In the genomic region with DNA sequence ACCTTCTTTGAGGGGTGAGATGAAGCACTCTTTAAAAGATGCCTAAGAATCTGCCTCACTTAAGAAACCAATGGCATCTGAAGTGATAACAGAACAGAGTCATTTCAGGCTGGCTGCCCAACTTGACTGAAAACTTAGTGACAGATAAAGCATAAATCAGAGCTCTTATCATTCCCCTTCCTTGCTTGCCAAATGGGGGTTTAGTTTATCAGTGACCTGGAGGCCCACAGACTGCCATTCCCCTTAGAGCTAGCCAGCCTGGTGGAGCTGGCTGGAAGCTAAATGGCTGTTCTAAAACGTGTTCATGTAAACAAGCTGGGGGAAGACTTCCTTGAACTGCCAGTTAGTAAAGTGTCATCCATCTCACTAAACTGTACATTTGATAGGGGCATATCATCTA, we compare ENCODE assay signal across 23 mouse cellular contexts.
DNase-seq lines count a peak whose midpoint lies in the region; ATAC-seq and TF ChIP-seq lines count a peak whose summit lies in the region.
"Had no signal": no experiment of that assay in that cellular context is flagged by ENCODE, and none has a peak within 500 bp of the region (broad histone marks: within the 10 kb centered on the region; RNA-seq: fewer than 3 reads in every experiment).

No protein-coding gene starts in this region.

- no peaks in the 10 kb centered on the region for H3K27me3 ChIP-seq in heart, embryonic 11.5 days (ENCODE audit: control insufficient read depth, insufficient read depth, low read length)
- no peaks in the 10 kb centered on the region for H3K27me3 ChIP-seq in heart, postnatal 0 days (ENCODE audit: control insufficient read depth, insufficient read depth, low read length)
- H3K27me3 ChIP-seq in liver, embryonic 15.5 days = peaks cover 6% of the 10 kb centered on the region
- H3K27me3 ChIP-seq: embryonic facial prominence, embryonic 12.5 days; megakaryocyte, embryonic 14.5 days; midbrain, embryonic 13.5 days; stomach, embryonic 15.5 days had no signal

- ATAC-seq in heart, embryonic 11.5 days (replicated peaks; ENCODE audit: insufficient number of reproducible peaks, low FRiP score, low TSS enrichment) = peak; percentile 76
- ATAC-seq in heart, postnatal 0 days (ENCODE audit: insufficient read depth, low read depth) = no peak
- peak; percentile 35 for ATAC-seq in liver, embryonic 15.5 days (ENCODE audit: insufficient read depth)
- ATAC-seq: CD4-positive, CD25-positive, alpha-beta regulatory T cell, adult 4 months; midbrain, embryonic 13.5 days had no signal

- H3K4me2 ChIP-seq in heart, embryonic 11.5 days = peak overlapping the region; percentile 27
- no peak overlapping the region for H3K4me2 ChIP-seq in heart, postnatal 0 days (ENCODE audit: low read depth, low read length)
- H3K4me2 ChIP-seq in liver, embryonic 15.5 days = no peak overlapping the region
- H3K4me2 ChIP-seq: embryonic facial prominence, embryonic 12.5 days; hindbrain, embryonic 14.5 days; midbrain, embryonic 13.5 days; stomach, embryonic 15.5 days had no signal

- H3K27ac ChIP-seq in heart, embryonic 11.5 days (ENCODE audit: low read depth, low read length) = 0 out of 2 replicates have a peak overlapping the region, but pooled peaks have one; percentile 50
- 0 out of 2 replicates have a peak overlapping the region, but pooled peaks have one; percentile 2 for H3K27ac ChIP-seq in heart, postnatal 0 days (ENCODE audit: low read depth)
- H3K27ac ChIP-seq in liver, embryonic 15.5 days (replicated peaks) = no peak overlapping the region
- H3K27ac ChIP-seq: embryonic facial prominence, embryonic 12.5 days; hindbrain, embryonic 14.5 days; midbrain, embryonic 13.5 days; stomach, embryonic 15.5 days had no signal

- 2% methylated on average over 1 of the region's 1 CpGs for WGBS in heart, embryonic 11.5 days (ENCODE audit: insufficient replicate concordance)
- 3% methylated on average over 1 of the region's 1 CpGs for WGBS in heart, postnatal 0 days
- 3% methylated on average over 1 of the region's 1 CpGs for WGBS in liver, embryonic 15.5 days (ENCODE audit: insufficient replicate concordance)

- no peak overlapping the region for H3K4me3 ChIP-seq in heart, embryonic 11.5 days (ENCODE audit: low read depth, low read length)
- H3K4me3 ChIP-seq in heart, postnatal 0 days (ENCODE audit: low read depth, low read length) = no peak overlapping the region
- H3K4me3 ChIP-seq in liver, embryonic 15.5 days (replicated peaks) = no peak overlapping the region
- H3K4me3 ChIP-seq: embryonic facial prominence, embryonic 12.5 days; megakaryocyte, embryonic 14.5 days; midbrain, embryonic 13.5 days; stomach, embryonic 15.5 days had no signal

- H3K36me3 ChIP-seq in heart, embryonic 11.5 days (ENCODE audit: control insufficient read depth, insufficient read depth, low read length) = no peaks in the 10 kb centered on the region
- H3K36me3 ChIP-seq in heart, postnatal 0 days (replicated peaks; ENCODE audit: control insufficient read depth, insufficient read depth, low read length) = no peaks in the 10 kb centered on the region
- H3K36me3 ChIP-seq in liver, embryonic 15.5 days (replicated peaks) = no peaks in the 10 kb centered on the region
- H3K36me3 ChIP-seq: embryonic facial prominence, embryonic 12.5 days; midbrain, embryonic 13.5 days; stomach, embryonic 15.5 days had no signal

- no peak for TF ChIP-seq EP300 in heart, postnatal 0 days (IDR thresholded peaks at IDR 0.05; ENCODE audit: low read depth)

- intact Hi-C loops in heart, postnatal 14 days (cut with DNase I) = no loop called here
- intact Hi-C loops in left cerebral cortex, postnatal 25 days (cut with DNase I) = no loop called here

- no peak for TF ChIP-seq CTCF in heart, postnatal 0 days (IDR thresholded peaks at IDR 0.05; ENCODE audit: low read depth)

- no peak for DNase-seq in heart, adult 18-20 months
- DNase-seq in heart, postnatal 0 days (ENCODE audit: low spot score) = peak; percentile 12
- DNase-seq in heart, postnatal 14 days = no peak
- peak; percentile 36 for DNase-seq in liver
- DNase-seq in spleen, adult 12 weeks (ENCODE audit: low spot score) = no peak
- DNase-seq in left cerebral cortex, postnatal 25 days (ENCODE audit: low spot score in 2 of 2) = no peak
- DNase-seq: adrenal gland, postnatal 36 days; cerebellum, adult 11 months; cerebellum, postnatal 10 days; gastrocnemius, postnatal 25 days; kidney, adult 2 months; kidney, postnatal 10 days; lung, adult 2 months; right cerebral cortex, postnatal 4 days; thymus, postnatal 4 days had no signal

- H3K4me1 ChIP-seq in heart, embryonic 11.5 days (ENCODE audit: control insufficient read depth, insufficient read depth, low read length) = peaks cover 13% of the 10 kb centered on the region
- 0 out of 2 replicates have a peak, but pooled peaks cover 3% of the 10 kb centered on the region for H3K4me1 ChIP-seq in heart, postnatal 0 days (ENCODE audit: control insufficient read depth, insufficient read depth)
- peaks cover 27% of the 10 kb centered on the region for H3K4me1 ChIP-seq in liver, embryonic 15.5 days (replicated peaks)
- H3K4me1 ChIP-seq: embryonic facial prominence, embryonic 12.5 days; megakaryocyte, embryonic 14.5 days; stomach, embryonic 15.5 days had no signal

- no peak overlapping the region for H3K9ac ChIP-seq in heart, embryonic 11.5 days (ENCODE audit: low read depth, low read length)
- no peak overlapping the region for H3K9ac ChIP-seq in heart, postnatal 0 days (replicated peaks; ENCODE audit: low read depth, low read length)
- no peak overlapping the region for H3K9ac ChIP-seq in liver, embryonic 15.5 days
- H3K9ac ChIP-seq: embryonic facial prominence, embryonic 12.5 days; hindbrain, embryonic 14.5 days; midbrain, embryonic 13.5 days; stomach, embryonic 15.5 days had no signal

- no peaks in the 10 kb centered on the region for H3K9me3 ChIP-seq in heart, embryonic 11.5 days (replicated peaks; ENCODE audit: control insufficient read depth, low read length)
- H3K9me3 ChIP-seq in heart, postnatal 0 days (replicated peaks; ENCODE audit: control insufficient read depth, low read length) = no peaks in the 10 kb centered on the region
- H3K9me3 ChIP-seq in liver, embryonic 15.5 days (replicated peaks) = no peaks in the 10 kb centered on the region
- H3K9me3 ChIP-seq: embryonic facial prominence, embryonic 12.5 days; midbrain, embryonic 13.5 days; stomach, embryonic 15.5 days had no signal

Comparison
In these comparisons a context has a peak if more than half of its experiments do, and no peak if none do; other contexts are left out.
1. DNase-seq: peak in heart, postnatal 0 days (single experiment) and liver (single experiment); none in heart, adult 18-20 months (0 of 2), heart, postnatal 14 days (0 of 2), spleen, adult 12 weeks (single experiment) and left cerebral cortex, postnatal 25 days (0 of 2).